Mouse (Mus musculus): Measurements from ENCODE around the gene Rgs12.
A peak's percentile ranks its signal among the peaks of the same experiment; 100 is the strongest.

The Rgs12 gene

DNA sequence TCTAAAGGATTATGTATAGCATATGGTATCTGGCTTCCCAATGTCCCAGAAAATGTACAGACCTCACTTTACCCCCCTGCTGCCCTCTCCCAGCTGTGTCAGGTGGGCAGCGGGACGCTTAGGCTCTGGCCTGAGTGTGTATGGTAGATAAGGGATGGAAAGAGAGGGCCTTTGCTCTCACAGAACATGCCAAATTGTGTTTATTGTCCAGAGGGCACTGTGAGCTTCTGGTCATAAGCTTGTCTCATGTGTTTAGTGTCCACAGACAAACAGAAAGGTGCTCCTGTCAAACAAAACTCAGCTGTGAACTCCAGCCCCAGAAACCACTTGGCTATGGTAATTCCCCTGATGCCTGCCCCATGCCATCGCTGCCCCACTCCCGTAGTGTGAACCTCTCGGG lies 80.5 kb downstream of the Rgs12 start:
- no peak for DNase-seq (ENCODE audit: low read depth, low spot score)

GRCm38 (mm10) chr5:35033068-35033467 lies 83.8 kb downstream of the Rgs12 start:
- no peak for DNase-seq (ENCODE audit: low read depth, low spot score)

DNA sequence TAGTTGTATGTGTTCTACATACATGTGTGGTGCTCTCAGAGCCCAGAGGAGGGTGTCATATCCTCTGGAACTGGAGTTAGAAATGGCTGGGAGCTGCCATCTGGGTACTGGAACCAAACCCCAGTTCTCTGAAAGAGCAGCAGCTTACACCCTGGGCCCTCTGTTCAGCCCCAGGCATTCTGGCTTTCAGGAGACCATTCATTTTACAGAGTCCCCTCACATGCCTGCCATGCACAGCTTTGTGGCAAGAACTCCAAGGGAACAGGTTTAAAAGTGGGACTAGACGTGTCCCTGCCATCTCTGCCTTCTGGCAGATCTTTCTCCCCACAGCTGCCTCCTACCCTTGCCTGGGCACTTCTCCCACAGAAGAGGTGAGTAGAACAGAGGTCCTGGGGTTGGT lies 84.4 kb downstream of the Rgs12 start:
- no peak for DNase-seq (ENCODE audit: low read depth, low spot score)

DNA sequence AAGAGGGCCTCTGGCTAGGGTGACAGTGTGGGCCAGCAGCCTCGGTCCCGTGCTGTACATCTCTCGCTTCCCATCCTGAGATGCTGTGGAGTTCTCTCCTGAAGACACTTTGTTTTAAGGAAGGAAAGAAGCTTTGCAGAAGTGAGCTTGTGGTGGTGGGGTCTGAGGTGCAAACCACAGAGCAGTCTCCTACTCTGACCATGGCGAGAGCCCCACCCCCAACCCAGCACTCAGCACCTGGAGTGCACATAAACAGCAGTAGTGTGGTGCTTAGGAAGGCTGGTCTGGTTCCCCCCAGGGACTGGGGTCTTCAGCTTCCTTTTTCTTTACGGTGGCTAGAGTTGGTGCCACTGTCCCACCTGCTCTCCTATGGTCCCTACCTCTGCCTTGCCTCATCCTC lies 85.9 kb downstream of the Rgs12 start:
- DNase-seq (ENCODE audit: low read depth, low spot score), result no peak

- no peak for DNase-seq (ENCODE audit: low read depth, low spot score)
Measured at GRCm38 (mm10) chr5:35035795-35036194, 86.5 kb downstream of the Rgs12 start.

- no peak for DNase-seq (ENCODE audit: low read depth, low spot score)
Measured at GRCm38 (mm10) chr5:35037438-35037837, 88.2 kb downstream of the Rgs12 start.

GRCm38 (mm10) chr5:35041268-35041829 lies 92.1 kb downstream of the Rgs12 start, which contains the start of gene Hgfac:
Hgfac (plus strand) TSS chr5:35041509.
- DNase-seq (ENCODE audit: low read depth, low spot score), result no peak

DNA sequence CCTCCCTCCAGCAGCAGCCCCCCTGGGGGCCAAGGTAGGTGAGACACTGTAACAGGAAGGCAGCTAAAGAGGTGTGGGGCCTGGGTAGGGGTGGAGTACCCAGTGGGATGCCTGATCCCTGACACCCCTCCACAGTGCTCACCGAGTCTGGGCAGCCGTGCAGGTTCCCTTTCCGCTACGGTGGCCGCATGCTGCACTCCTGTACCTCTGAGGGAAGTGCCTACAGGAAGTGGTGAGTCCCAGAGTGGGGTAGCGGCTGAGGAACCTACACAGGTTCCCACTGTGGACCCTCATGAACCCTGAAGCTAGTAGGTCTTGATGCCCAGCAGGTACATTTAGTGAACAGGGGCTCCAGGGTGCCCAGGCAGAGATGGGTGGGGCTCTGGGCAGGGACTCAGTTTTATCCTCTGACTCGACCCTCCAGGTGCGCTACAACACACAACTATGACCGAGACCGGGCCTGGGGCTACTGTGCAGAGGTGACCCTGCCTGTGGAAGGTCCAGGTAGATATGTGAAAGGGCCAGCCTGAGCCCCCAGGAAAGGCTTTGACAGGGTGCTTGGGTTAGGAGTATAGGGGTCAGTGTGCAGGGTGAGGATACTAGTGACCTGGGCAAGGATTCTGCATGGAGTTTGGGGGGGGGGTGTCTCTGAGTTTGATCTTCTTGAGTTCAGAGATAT lies 93.3 kb downstream of the Rgs12 start:
- no peak for DNase-seq (ENCODE audit: low read depth, low spot score)

GRCm38 (mm10) chr5:35043110-35043451 lies 93.8 kb downstream of the Rgs12 start:
- DNase-seq (ENCODE audit: low read depth, low spot score), result peak; percentile 70

GRCm38 (mm10) chr5:35050541-35050940 lies 101.3 kb downstream of the Rgs12 start:
- no peak for DNase-seq (ENCODE audit: low read depth, low spot score)

DNA sequence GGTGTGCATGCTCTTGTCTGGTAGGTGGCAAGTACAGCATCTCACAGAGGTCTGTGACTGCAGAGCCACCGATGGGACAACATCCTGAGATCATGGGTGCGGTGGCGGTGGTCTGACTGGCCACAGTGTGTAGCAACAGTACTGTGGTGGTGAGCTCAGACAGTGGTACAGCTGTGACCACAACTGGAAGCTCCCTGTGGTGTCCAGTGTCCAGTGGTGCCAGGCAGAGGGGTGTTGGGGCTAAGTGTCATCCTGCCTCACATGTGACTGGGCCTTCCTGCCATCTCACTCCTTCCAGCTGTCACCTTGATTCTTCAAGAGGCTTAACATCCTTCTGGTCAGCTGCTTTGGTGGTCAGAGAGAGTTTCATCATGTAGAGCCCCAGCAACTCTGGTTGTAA lies 105.4 kb downstream of the Rgs12 start:
- DNase-seq (ENCODE audit: low read depth, low spot score), result no peak

DNA sequence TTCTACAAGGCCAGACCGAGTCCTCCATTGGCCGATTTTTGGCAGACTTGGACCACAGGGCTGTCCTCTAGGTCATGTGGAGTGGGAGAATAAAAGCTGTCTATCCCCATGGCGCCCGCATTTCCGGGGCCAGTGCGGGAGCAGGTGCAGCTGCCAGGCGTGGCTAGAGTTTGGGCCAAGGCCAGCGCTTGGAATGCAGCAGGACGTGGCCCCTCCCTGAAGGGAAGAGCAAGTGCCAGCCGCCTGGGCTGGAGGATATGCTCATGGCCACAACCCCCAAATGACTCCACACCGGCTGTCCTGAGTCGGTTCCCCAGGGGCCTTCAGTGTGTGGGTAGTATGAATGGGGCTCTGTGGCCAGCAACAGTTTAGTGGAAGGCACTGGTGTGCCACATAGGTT lies 105.8 kb downstream of the Rgs12 start:
- no peak for DNase-seq (ENCODE audit: low read depth, low spot score)

GRCm38 (mm10) chr5:35056604-35057432 lies 107.6 kb downstream of the Rgs12 start, which contains the start of gene Dok7:
Dok7 (plus strand) TSS chr5:35056766.
- DNase-seq (ENCODE audit: low read depth, low spot score), result no peak

DNA sequence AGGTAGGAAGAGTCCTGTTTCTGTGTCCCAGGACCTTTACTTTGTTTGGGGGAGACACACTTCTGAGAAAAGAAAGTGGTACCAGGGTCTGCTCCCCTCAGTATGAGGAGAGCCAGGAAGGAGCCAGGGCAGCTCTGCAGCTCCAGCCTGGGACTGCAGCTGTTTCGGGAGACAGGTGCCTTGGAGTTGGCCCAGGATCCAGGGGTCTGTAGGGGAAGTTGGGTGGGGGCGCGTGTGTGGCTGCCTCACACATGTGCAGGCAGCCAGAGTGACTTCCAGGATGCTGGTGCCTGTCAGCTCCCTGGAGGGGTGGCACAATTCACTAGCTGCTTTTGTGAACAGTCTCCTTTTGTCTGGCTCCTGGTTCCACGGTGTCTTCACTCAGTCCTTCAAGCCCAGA lies 108.3 kb downstream of the Rgs12 start:
- no peak for DNase-seq (ENCODE audit: low read depth, low spot score)

DNA sequence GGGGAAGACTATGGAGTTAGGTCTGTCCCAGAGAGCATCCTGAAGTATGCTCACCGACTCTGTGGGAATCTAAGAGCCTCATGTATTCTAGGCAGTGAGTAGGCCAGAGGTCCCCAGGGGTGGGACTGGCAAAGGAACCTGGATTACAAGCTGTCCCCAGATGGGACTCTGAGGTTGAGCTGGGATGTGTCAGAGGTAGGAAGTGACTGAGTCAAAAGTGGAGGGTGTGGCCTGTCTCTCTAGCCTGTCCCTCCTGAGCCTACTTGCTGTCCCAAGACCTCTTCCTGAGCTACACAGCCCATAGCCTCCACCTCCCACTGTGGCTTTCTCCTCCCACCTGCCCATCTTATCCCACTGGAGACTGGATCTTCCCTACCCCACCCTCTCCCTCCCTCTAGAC lies 109.0 kb downstream of the Rgs12 start:
- no peak for DNase-seq (ENCODE audit: low read depth, low spot score)

GRCm38 (mm10) chr5:35060098-35060497 lies 110.9 kb downstream of the Rgs12 start:
- DNase-seq (ENCODE audit: low read depth, low spot score), result no peak

DNA sequence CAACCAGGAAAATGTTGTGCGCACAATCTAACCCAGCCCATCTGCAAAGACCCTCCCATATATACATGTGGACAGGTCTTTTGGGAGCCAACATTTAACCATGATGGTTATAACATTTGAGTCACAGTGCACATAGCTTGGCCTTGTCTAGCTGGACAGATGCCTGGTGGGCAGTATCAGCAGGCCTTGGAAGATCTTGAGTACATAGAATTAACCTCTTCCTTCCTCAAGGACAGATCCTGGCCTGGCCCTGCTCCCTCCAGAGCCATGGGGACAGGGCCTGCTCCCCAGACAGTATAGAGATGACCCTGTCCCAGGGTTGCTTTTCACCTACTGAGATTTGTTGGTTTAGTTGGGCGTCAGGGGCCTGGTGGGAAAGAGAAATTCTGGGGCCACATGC lies 120.6 kb downstream of the Rgs12 start:
- no peak for DNase-seq (ENCODE audit: low read depth, low spot score)

GRCm38 (mm10) chr5:35070314-35070713 lies 121.1 kb downstream of the Rgs12 start:
- no peak for DNase-seq (ENCODE audit: low read depth, low spot score)

GRCm38 (mm10) chr5:35070953-35071352 lies 121.7 kb downstream of the Rgs12 start:
- no peak for DNase-seq (ENCODE audit: low read depth, low spot score)

DNA sequence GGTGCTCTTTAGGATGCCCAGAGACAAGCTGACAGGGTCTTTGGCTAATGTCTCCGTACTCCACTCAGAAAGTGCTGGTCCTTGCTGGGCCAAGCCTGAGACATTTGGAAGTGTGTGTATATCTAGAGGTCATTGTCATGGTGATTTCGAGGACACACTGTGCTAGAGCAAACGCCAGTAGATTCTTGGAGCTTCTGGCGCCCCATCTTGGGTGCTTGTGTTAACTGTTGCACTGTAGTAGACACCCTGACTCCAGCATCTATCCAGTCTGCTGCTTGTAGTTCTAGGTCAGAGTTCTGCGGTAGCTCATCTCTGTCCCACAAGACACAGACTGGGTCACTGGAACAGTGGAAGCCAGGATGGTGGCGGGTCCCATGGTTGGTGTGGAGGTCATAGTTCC lies 122.6 kb downstream of the Rgs12 start:
- DNase-seq (ENCODE audit: low read depth, low spot score), result no peak

DNA sequence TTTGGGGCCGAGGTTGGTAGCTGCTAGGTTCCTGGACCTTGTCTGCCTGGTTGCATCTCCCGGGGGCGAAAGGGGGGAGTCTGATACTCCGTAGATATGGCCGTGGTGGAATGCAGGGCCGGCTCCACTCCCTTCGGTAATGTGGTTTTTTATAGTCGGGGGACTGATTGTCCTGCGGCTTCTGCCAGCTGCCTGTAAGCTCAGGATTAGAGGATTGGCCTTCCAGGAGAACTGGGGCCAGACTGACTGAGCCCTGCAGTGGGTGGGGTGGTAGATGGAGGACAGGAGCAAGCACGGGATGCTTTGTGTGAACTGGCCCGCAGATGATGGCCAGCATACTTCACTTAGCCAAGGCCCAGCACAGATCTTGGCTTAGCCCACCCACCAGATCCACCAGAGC lies 124.0 kb downstream of the Rgs12 start:
- no peak for DNase-seq (ENCODE audit: low read depth, low spot score)

- DNase-seq (ENCODE audit: low read depth, low spot score), result no peak
Measured at GRCm38 (mm10) chr5:35073992-35074391, 124.7 kb downstream of the Rgs12 start.

DNA sequence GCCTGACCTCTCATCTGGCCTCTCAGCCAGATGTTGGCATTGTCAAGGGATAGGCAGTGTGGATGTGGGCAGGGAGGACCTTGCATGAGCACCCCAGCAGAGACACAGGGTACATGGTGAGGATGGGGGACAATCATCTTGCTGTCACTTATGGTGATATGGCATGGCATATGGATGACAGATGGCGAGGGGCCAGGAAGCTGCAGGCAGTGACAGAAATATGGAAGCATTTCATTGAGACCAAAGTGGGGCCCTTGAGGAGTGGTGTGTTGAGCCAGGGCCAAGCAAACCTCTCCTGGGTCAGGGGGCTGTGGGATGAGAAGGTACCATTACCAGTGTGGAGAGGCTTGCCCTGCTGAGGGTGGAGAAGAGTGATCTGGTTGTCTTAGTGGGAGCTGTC lies 127.1 kb downstream of the Rgs12 start:
- no peak for DNase-seq (ENCODE audit: low read depth, low spot score)
